Mouse (Mus musculus) splenic B cell, adult 2 months (primary cell): ENCODE results near the gene Otx2.

ENCODE experiments used
- DNase-seq: peaks from one replicate; pipeline ENCODE4 v3.0.0-alpha.2; 2011; ENCODE audit warnings: low read depth, low spot score
- H3K27me3 ChIP-seq: 2 replicates; pipeline ENCODE4 v1.6.1; 2012; ENCODE audit warnings: mild to moderate bottlenecking, low read length, moderate library complexity, mixed read lengths; ENCODE audit not compliant: control insufficient read depth, poor library complexity, insufficient read depth, severe bottlenecking
- H3K36me3 ChIP-seq: 2 replicates; pipeline ENCODE4 v1.6.1; 2012; ENCODE audit warnings: mild to moderate bottlenecking, low read length, moderate library complexity, mixed read lengths; ENCODE audit not compliant: control insufficient read depth, poor library complexity, insufficient read depth, severe bottlenecking

Gene Otx2

GRCm38 (mm10) chr14:48673541-48673940 lies at the start of gene Otx2:
Gene Otx2, minus strand, starts transcription at chr14:48673819.
- no peak for DNase-seq
- H3K36me3 ChIP-seq, result no peaks in the 10 kb centered on the region

DNA sequence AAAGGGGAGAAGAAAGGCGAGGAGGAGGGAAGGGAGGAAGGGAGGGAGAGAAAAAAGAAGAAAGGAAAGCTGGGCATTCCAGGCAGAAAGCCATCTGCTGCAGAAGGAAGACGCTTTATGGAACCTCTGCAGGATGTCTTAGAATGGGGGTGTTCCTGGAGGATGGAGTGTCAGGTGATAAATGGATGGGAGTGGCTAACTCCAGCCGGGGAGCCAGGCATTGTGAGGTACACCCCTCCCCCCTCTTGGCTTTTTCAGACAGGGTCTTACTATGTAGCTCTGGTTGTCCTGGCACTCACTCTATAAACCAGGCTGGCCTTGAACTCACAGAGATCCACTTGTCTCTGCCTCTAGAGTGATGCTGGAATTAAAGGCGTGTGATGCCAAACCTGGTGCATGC lies 49.1 kb upstream of the Otx2 start:
- DNase-seq, result no peak
- Histone ChIP-seq H3K27me3 (no peaks in the 10 kb centered on the region), H3K36me3 (no peaks in the 10 kb centered on the region)

More at GRCm38 (mm10) chr14:48673541-48673940, at the start of gene Otx2:
- peaks cover 2% of the 10 kb centered on the region; the same call in 1 of the 2 replicates for H3K27me3 ChIP-seq

DNA sequence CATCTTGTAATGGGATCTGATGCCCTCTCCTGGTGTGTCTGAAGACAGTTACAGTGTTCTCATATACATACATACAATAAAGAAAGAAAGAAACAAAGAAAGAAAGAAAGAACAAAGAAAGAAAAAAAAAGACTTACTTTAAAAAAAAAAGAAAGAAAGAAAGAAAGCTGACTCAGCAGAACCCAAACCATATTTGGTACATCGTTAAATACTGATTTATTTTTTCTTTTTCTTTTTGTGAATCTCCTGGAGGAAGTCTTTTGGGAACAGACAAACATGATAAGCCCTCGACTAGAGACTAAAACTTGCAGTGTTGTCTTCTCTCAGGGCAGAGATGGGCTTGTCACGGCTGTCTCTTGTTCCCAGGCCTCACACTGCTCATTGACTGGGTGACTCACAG lies 45.7 kb upstream of the Otx2 start:
- Histone ChIP-seq H3K27me3 (no peaks in the 10 kb centered on the region), H3K36me3 (no peaks in the 10 kb centered on the region)
- DNase-seq, result no peak

DNA sequence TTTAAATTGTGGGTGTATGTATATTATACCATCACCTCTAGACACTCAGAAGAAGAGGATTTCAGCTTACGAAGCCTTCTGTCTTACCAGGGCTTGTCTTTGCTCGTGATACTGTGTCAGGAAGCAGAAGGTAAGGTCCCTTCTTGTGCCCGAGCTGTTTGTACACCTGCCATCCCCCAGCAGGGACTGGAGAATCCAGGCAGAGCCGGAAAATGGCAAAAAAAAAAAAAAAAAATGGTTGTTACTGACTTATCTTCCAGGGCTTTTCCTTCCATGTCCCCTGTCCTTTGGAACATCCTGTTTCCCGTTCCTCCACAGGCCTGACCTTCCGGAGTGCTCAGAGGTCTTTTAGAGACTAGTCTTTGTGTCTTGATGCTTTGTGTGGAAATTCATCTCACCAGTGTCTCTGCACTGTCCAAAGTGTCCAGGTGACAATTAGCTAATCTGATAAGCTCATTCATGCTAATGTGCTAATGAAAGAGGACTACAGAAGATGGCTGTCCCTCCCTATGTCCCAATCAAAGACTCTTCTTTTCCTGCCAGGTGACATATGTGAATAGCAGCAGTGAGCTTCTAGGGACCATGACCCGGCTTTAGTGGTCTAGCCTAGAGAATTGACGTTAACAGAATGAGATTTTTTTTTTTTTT lies 44.1 kb upstream of the Otx2 start:
- no peak for DNase-seq
- H3K36me3 ChIP-seq, result no peaks in the 10 kb centered on the region
- no peaks in the 10 kb centered on the region for H3K27me3 ChIP-seq

DNA sequence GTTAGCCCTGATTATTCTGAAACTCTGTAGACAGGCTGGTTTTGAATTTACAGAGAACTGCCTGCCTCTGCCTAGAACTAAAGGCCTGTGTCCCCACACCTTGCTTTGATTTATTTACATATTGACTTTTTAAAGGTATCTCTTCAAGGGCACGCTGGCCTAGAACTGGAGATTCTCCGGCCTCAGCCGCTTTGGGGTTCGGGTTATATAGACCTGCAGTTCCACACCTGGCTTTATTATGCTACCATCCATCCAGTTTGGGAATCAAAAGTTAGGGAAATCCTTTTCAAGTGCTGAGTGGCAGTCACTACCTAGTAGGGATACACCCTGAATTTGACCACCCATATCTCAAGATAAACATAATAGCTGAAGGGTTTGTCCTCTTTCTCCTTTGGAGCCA lies 42.8 kb upstream of the Otx2 start:
- no peaks in the 10 kb centered on the region for H3K36me3 ChIP-seq
- DNase-seq, result no peak
- H3K27me3 ChIP-seq, result no peaks in the 10 kb centered on the region

GRCm38 (mm10) chr14:48710871-48711370 lies 37.3 kb upstream of the Otx2 start:
- DNase-seq, result no peak
- H3K27me3 ChIP-seq, result no peaks in the 10 kb centered on the region
- no peaks in the 10 kb centered on the region for H3K36me3 ChIP-seq

- no peaks in the 10 kb centered on the region for H3K27me3 ChIP-seq
- DNase-seq, result no peak
- H3K36me3 ChIP-seq, result no peaks in the 10 kb centered on the region
These were observed 36.6 kb upstream of the Otx2 start for GRCm38 (mm10) chr14:48710062-48710870.

- H3K27me3 ChIP-seq, result no peaks in the 10 kb centered on the region
- DNase-seq, result no peak
These were observed 35.9 kb upstream of the Otx2 start for GRCm38 (mm10) chr14:48709371-48710061.

DNA sequence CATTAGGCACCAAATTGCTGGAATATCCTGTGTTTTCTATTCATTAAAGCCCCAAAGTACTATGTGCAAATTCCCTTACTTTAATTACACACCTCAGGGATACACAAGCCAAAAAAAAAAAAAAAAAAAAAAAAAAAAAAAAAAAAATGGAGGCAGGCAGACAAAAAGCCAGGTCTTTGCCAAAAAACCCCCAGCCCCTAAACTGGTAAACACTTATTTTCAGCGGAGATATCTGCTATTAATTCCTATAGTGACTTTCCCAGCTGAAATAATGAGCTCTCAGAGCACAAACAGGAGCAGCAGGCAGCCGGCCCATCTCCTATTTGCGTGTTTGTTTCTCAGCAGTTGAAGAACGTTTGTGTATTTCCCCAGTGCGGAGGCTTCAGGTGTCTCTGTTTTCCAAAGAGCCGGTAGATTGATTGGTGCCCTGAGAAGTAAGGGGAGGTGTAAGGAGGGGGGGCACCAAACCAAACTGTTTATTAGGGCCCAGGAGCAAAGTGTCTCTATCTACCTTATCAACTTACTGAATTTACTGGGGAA lies 34.3 kb upstream of the Otx2 start:
- DNase-seq, result no peak
- Histone ChIP-seq H3K27me3 (no peaks in the 10 kb centered on the region), H3K36me3 (no peaks in the 10 kb centered on the region)

More at GRCm38 (mm10) chr14:48709371-48710061, 35.9 kb upstream of the Otx2 start:
- H3K36me3 ChIP-seq, result no peaks in the 10 kb centered on the region

- no peaks in the 10 kb centered on the region for H3K27me3 ChIP-seq
- no peak for DNase-seq
- no peaks in the 10 kb centered on the region for H3K36me3 ChIP-seq
These were observed 33.8 kb upstream of the Otx2 start for GRCm38 (mm10) chr14:48707391-48707790.

DNA sequence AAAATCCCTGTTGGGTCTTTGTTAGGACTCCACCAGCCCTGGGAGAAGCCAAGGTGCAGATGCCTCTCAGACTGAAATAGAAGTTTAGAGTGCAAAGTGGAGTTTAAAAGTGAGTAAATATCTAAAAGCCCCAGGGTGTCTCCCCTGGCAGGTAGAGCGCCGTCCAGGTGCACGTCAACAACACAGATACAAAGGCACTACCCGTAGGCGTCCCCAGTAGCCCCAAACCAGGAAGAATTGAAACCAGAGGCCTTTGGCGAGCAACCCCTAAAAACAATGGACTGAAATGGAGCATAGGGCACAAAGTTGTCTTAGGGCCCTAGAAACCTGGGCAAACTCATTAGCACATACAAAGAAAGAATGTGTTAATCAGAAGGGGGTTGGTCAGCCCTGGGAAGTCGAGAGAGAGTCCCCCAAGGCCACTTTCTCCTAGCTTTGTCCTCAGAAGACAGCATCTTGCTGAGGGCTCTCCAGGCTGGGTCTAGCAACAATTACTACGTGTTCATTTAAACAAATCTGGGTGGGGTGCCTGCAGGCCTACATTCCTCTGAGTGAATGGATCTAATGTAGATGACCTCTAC lies 27.3 kb upstream of the Otx2 start:
- H3K27me3 ChIP-seq, result no peaks in the 10 kb centered on the region
- DNase-seq, result no peak
- H3K36me3 ChIP-seq, result no peaks in the 10 kb centered on the region

GRCm38 (mm10) chr14:48679590-48679989 lies 6.0 kb upstream of the Otx2 start:
- DNase-seq, result no peak
- H3K36me3 ChIP-seq, result no peaks in the 10 kb centered on the region
- H3K27me3 ChIP-seq, result no peaks in the 10 kb centered on the region

- no peaks in the 10 kb centered on the region for H3K27me3 ChIP-seq
- no peak for DNase-seq
- no peaks in the 10 kb centered on the region for H3K36me3 ChIP-seq
These were observed 5.1 kb upstream of the Otx2 start for GRCm38 (mm10) chr14:48678674-48679073.

DNA sequence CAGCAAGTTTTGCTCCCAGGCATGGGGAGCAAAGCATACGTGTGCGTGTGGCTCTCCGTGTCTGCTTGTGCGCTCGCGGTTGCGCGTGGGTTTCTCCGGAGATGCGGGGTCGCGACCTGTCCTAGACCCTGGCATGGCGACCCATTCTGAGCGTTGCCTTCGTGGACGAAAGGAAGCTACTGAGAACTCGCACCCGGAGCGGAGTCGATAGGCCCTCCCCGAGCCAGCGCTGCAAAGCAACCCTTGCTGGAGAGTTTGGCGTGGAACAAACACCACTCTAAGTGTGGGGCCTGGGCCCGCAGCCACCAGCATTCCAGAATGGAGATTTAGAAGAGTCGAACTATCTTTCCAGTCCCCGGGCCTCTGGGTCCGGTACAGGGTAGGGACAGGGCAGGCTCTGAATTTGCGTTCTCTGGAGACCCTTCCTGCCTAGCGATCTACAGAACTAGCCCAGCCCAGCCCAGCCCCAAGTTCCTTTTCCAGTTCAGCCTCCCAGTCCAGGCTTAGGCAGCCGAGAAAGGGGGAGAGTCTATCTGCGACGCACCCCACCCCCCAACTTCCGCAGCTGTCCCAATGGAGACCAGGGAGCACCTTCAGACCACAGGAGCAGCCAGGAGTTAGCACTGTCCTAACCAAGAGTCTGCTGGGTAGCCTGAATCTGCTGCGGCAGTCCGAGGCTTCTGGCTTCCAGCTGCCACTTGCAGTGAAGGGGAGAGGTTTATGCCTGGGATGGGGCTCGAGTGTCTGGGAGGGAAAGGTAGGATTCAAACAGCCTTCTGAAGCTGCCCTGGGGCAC lies 615 bp upstream of the Otx2 start:
- Histone ChIP-seq H3K27me3 (peaks cover 2% of the 10 kb centered on the region; the same call in 1 of the 2 replicates), H3K36me3 (no peaks in the 10 kb centered on the region)
- DNase-seq, result no peak
